Mouse (Mus musculus): ENCODE measurements around the gene Efcab11.

Efcab11 gene

GRCm38 (mm10) chr12:99670762-99671152, 213.5 kb downstream of the Efcab11 start:
- DNase-seq, result no peak

GRCm38 (mm10) chr12:99669976-99670761, 214.1 kb downstream of the Efcab11 start:
- no peak for DNase-seq

- DNase-seq, result no peak
These were observed 229.0 kb downstream of the Efcab11 start for GRCm38 (mm10) chr12:99654991-99655880.

GRCm38 (mm10) chr12:99652459-99652858, 231.8 kb downstream of the Efcab11 start:
- DNase-seq, result no peak

GRCm38 (mm10) chr12:99649732-99650131, 234.5 kb downstream of the Efcab11 start:
- DNase-seq, result no peak

- no peak for DNase-seq
These were observed 235.5 kb downstream of the Efcab11 start for GRCm38 (mm10) chr12:99648781-99649180.

GRCm38 (mm10) chr12:99646556-99647354, 237.5 kb downstream of the Efcab11 start:
- peak; percentile 63 for DNase-seq

GRCm38 (mm10) chr12:99645418-99645817, 238.8 kb downstream of the Efcab11 start:
- DNase-seq, result peak; percentile 68 to 76

GRCm38 (mm10) chr12:99644966-99645365, 239.3 kb downstream of the Efcab11 start:
- DNase-seq, result no peak

Measured in spleen, adult 18-20 months (tissue).